Mouse (Mus musculus): ENCODE measurements around the gene Cdkn2aipnl. TPM values are rescaled to one million over a fixed set of nuclear protein-coding genes. Genes with fewer than 3 reads are reported as not detected.

Cdkn2aipnl gene
- polyA plus RNA-seq, 1 experiment, result 22.7 TPM

DNA sequence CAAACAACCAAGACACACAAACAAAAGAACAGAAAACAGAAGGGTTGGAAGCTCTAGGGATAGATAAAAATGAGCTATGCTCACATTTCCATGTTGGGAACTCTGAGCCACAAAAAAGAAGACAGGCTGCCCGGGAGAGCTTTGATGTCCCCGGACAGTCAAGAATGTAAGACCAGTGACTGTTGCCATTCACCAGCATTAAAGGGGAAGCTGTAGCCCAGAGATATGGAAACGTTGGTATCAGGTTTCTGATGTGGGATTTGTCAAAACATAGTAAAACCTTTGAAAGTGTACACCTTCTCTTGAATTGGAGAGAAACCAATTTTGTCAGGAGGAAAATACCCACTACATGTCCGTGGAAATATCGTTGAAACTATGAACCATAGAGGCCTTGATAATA, 8.0 kb upstream of the Cdkn2aipnl start:
- 76% methylated on average over 5 of the region's 5 CpGs for WGBS
- H3K4me1 ChIP-seq (ENCODE audit: control insufficient read depth, insufficient read depth, insufficient read length), result peaks cover 2% of the 10 kb centered on the region; the same call in 1 of the 2 replicates

DNA sequence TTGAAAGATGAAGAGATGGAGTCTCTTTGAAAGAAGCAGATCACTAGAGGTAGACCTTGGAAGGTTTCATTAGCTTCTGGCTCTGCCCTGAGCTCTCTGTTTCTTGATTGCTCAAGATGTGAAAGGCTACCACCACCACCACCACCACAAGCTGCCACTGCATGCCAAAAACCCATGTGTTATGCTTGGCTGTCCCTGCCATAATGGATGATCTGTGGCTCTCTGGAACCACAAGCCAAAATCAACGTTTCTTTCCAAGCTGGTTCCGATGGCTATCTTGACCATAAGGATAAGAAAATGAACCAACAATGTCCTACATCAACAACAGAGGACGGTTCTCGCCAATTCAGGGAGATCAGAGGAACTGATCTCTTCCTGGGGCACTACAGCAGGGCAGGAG, 7.4 kb upstream of the Cdkn2aipnl start:
- WGBS, result 85% methylated on average over 4 of the region's 4 CpGs
- DNase-seq (ENCODE audit: low read depth in 1 of 2, low spot score in 2 of 2), result no peak
- Histone ChIP-seq H3K27ac (ENCODE audit: insufficient read depth, low read length) (no peak overlapping the region), H3K4me3 (ENCODE audit: extremely low read depth, insufficient read depth, insufficient read length) (no peak overlapping the region), H3K36me3 (ENCODE audit: control insufficient read depth, insufficient read depth, low read length) (no peaks in the 10 kb centered on the region), H3K27me3 (ENCODE audit: control insufficient read depth, insufficient read depth, low read length) (no peaks in the 10 kb centered on the region), H3K4me1 (ENCODE audit: control insufficient read depth, insufficient read depth, insufficient read length) (peaks cover 2% of the 10 kb centered on the region; the same call in 1 of the 2 replicates)
- TF ChIP-seq CTCF (IDR thresholded peaks at IDR 0.05; ENCODE audit: extremely low read depth, insufficient read depth, insufficient read length, insufficient replicate concordance) (no peak), POLR2A (IDR thresholded peaks at IDR 0.05; ENCODE audit: low read depth, low read length) (no peak)

More for the DNA sequence above, 8.0 kb upstream of the Cdkn2aipnl start:
- H3K4me3 ChIP-seq (ENCODE audit: extremely low read depth, insufficient read depth, insufficient read length), result no peak overlapping the region
- DNase-seq (ENCODE audit: low read depth in 1 of 2, low spot score in 2 of 2), result no peak
- TF ChIP-seq CTCF (IDR thresholded peaks at IDR 0.05; ENCODE audit: extremely low read depth, insufficient read depth, insufficient read length, insufficient replicate concordance) (no peak), POLR2A (IDR thresholded peaks at IDR 0.05; ENCODE audit: low read depth, low read length) (no peak)
- no peaks in the 10 kb centered on the region for H3K36me3 ChIP-seq (ENCODE audit: control insufficient read depth, insufficient read depth, low read length)
- H3K27ac ChIP-seq (ENCODE audit: insufficient read depth, low read length), result no peak overlapping the region
- H3K27me3 ChIP-seq (ENCODE audit: control insufficient read depth, insufficient read depth, low read length), result no peaks in the 10 kb centered on the region

DNA sequence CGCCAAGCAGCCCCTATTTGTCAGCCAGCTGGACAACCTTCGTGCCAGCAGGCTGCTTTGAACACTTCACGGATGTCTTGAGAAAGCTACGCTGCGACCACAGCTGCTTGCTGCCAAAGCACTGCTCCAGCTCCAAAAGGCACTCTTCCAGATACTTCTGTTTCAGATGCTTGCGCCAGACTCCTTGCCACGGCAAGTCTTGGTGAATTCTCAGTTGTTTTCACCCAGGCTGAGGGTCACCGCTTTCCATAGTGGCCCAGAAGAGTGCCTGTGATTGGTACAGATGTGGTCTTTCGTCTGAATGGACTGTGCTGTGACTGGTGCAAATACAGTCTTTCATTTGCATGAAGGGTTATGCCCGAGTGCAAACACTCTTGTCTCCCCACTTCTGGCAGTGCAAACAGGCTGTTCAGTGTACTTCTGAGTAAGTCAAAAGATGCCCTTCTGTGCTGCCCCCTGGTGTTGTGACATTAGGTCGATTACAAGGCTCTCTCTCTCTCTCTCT, 6.4 kb upstream of the Cdkn2aipnl start:
- H3K36me3 ChIP-seq (ENCODE audit: control insufficient read depth, insufficient read depth, low read length), result no peaks in the 10 kb centered on the region
- H3K4me1 ChIP-seq (ENCODE audit: control insufficient read depth, insufficient read depth, insufficient read length), result peaks cover 2% of the 10 kb centered on the region; the same call in 1 of the 2 replicates
- TF ChIP-seq POLR2A (IDR thresholded peaks at IDR 0.05; ENCODE audit: low read depth, low read length), result no peak
- TF ChIP-seq CTCF (IDR thresholded peaks at IDR 0.05; ENCODE audit: extremely low read depth, insufficient read depth, insufficient read length, insufficient replicate concordance), result no peak
- no peak overlapping the region for H3K27ac ChIP-seq (ENCODE audit: insufficient read depth, low read length)
- DNase-seq (ENCODE audit: low read depth in 1 of 2, low spot score in 2 of 2), result no peak
- no peaks in the 10 kb centered on the region for H3K27me3 ChIP-seq (ENCODE audit: control insufficient read depth, insufficient read depth, low read length)
- no peak overlapping the region for H3K4me3 ChIP-seq (ENCODE audit: extremely low read depth, insufficient read depth, insufficient read length)
- WGBS, result 60% methylated on average over 11 of the region's 11 CpGs

DNA sequence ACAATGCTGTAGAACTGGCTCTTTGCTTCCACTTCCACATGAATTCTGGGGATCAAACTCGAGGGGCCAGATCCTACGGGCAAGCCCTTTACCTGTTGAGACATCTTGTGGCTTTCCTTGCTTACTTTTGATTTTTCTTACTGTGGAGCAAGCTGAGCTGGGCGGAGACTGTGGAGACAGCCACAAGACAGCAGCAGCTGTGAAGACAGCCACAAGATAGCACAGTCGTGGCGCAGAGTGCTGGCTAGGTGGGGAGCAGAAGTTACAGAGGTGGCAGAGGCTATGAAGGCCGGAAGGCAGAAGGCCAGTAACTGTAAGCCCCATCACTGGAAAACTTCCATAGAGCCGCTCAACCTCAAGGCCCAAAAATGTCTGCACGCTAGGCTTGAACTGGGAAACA, 5.7 kb upstream of the Cdkn2aipnl start:
- no peak for DNase-seq (ENCODE audit: low read depth in 1 of 2, low spot score in 2 of 2)
- no peak overlapping the region for H3K27ac ChIP-seq (ENCODE audit: insufficient read depth, low read length)
- 54% methylated on average over 8 of the region's 8 CpGs for WGBS

DNA sequence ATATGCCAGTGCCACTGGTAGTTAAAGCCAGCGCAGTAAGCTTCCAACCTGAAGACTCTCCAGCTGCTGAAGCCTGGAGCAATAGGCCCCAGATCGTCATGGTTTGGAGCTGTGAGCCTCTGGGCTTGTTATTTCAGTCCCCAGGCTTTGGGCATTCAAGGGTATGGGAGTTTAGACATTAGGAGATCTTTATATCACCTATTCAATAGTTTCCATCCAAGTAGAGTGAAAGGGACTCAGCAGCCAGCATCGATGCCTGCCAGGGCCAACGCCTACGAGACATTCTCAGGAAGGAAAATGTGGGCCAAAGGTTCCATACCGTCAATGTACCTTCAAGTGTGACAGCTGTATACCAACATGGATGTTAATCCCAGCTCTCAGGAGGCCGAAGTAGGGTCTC, 5.2 kb upstream of the Cdkn2aipnl start:
- no peaks in the 10 kb centered on the region for H3K36me3 ChIP-seq (ENCODE audit: control insufficient read depth, insufficient read depth, low read length)
- DNase-seq (ENCODE audit: low read depth in 1 of 2, low spot score in 2 of 2), result no peak
- H3K4me1 ChIP-seq (ENCODE audit: control insufficient read depth, insufficient read depth, insufficient read length), result peaks cover 4% of the 10 kb centered on the region; the same call in 1 of the 2 replicates
- H3K27me3 ChIP-seq (ENCODE audit: control insufficient read depth, insufficient read depth, low read length), result no peaks in the 10 kb centered on the region
- H3K27ac ChIP-seq (ENCODE audit: insufficient read depth, low read length), result no peak overlapping the region
- TF ChIP-seq POLR2A (IDR thresholded peaks at IDR 0.05; ENCODE audit: low read depth, low read length), result no peak
- TF ChIP-seq CTCF (IDR thresholded peaks at IDR 0.05; ENCODE audit: extremely low read depth, insufficient read depth, insufficient read length, insufficient replicate concordance), result no peak
- H3K4me3 ChIP-seq (ENCODE audit: extremely low read depth, insufficient read depth, insufficient read length), result no peak overlapping the region
- 79% methylated on average over 7 of the region's 7 CpGs for WGBS

More for the DNA sequence above, 5.7 kb upstream of the Cdkn2aipnl start:
- Histone ChIP-seq H3K4me3 (ENCODE audit: extremely low read depth, insufficient read depth, insufficient read length) (no peak overlapping the region), H3K27me3 (ENCODE audit: control insufficient read depth, insufficient read depth, low read length) (no peaks in the 10 kb centered on the region), H3K4me1 (ENCODE audit: control insufficient read depth, insufficient read depth, insufficient read length) (peaks cover 2% of the 10 kb centered on the region; the same call in 1 of the 2 replicates), H3K36me3 (ENCODE audit: control insufficient read depth, insufficient read depth, low read length) (no peaks in the 10 kb centered on the region)
- TF ChIP-seq CTCF (IDR thresholded peaks at IDR 0.05; ENCODE audit: extremely low read depth, insufficient read depth, insufficient read length, insufficient replicate concordance) (no peak), POLR2A (IDR thresholded peaks at IDR 0.05; ENCODE audit: low read depth, low read length) (no peak)

DNA sequence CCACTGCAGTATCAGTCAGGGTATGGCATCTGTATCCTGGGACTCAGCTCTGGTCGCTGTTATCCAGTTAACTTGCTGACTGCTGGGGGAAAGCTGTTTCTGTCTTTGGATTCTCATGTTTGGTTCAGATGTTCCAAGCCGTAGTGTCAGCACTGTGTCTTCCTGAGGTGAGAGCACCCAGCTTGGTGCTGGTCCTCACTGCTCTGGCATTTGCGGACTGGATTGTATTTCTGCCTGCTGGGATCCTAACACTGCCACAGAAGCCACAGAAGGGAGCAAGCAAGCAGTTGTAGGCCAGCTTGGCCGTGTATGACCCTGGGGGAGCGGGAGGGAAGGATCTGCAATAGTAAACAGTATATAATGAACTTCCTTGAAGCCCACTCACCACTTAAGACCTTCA, 810 bp upstream of the Cdkn2aipnl start:
- Histone ChIP-seq H3K36me3 (ENCODE audit: control insufficient read depth, insufficient read depth, low read length) (peaks cover 12% of the 10 kb centered on the region), H3K27me3 (ENCODE audit: control insufficient read depth, insufficient read depth, low read length) (no peaks in the 10 kb centered on the region), H3K4me3 (ENCODE audit: extremely low read depth, insufficient read depth, insufficient read length) (no peak overlapping the region), H3K4me1 (ENCODE audit: control insufficient read depth, insufficient read depth, insufficient read length) (peaks cover 7% of the 10 kb centered on the region; the same call in 1 of the 2 replicates), H3K27ac (ENCODE audit: insufficient read depth, low read length) (no peak overlapping the region)
- TF ChIP-seq CTCF (IDR thresholded peaks at IDR 0.05; ENCODE audit: extremely low read depth, insufficient read depth, insufficient read length, insufficient replicate concordance) (no peak), POLR2A (IDR thresholded peaks at IDR 0.05; ENCODE audit: low read depth, low read length) (no peak)
- WGBS, result 89% methylated on average over 5 of the region's 5 CpGs
- no peak for DNase-seq (ENCODE audit: low read depth in 1 of 2, low spot score in 2 of 2)

DNA sequence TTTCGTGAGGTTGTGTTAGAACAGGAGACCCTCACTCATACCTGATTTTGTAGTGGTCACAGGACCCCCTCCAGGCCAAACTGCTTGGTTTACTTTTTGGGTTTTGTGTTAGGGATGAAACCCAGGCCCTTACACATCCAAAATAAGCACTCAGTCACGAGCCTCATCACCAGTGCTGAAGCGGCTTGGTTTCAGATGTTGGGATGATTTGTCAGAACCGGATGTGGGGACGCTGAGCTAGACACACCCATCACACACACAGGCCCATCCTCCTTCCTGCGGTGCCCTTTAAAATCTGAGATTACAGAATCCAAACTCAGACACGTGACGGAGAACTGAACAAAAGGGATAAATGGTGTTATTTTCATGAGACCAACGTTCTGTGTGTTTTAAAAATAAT, 1.4 kb downstream of the Cdkn2aipnl start:
- no peak for TF ChIP-seq POLR2A (IDR thresholded peaks at IDR 0.05; ENCODE audit: low read depth, low read length)
- no peak for TF ChIP-seq CTCF (IDR thresholded peaks at IDR 0.05; ENCODE audit: extremely low read depth, insufficient read depth, insufficient read length, insufficient replicate concordance)
- DNase-seq (ENCODE audit: low read depth in 1 of 2, low spot score in 2 of 2), result peak in 1 of 2 experiments; percentile 19
- peaks cover 5% of the 10 kb centered on the region; the same call in 1 of the 2 replicates for H3K4me1 ChIP-seq (ENCODE audit: control insufficient read depth, insufficient read depth, insufficient read length)
- 0 out of 2 replicates have a peak overlapping the region, but pooled peaks have one; percentile 27 for H3K27ac ChIP-seq (ENCODE audit: insufficient read depth, low read length)
- H3K4me3 ChIP-seq (ENCODE audit: extremely low read depth, insufficient read depth, insufficient read length), result no peak overlapping the region
- WGBS, result 75% methylated on average over 9 of the region's 9 CpGs
- peaks cover 21% of the 10 kb centered on the region for H3K36me3 ChIP-seq (ENCODE audit: control insufficient read depth, insufficient read depth, low read length)
- no peaks in the 10 kb centered on the region for H3K27me3 ChIP-seq (ENCODE audit: control insufficient read depth, insufficient read depth, low read length)

All from spleen, adult 2 months (tissue).